In genomic region chr2:121575741-121576201, GRCm38 (mm10) we compare ENCODE assay signal across 14 mouse cellular contexts.
DNase-seq lines count a peak whose midpoint lies in the region; ATAC-seq and TF ChIP-seq lines count a peak whose summit lies in the region.
"Had no signal": no experiment of that assay in that cellular context is flagged by ENCODE, and none has a peak within 500 bp of the region (broad histone marks: within the 10 kb centered on the region; RNA-seq: fewer than 3 reads in every experiment).

No protein-coding gene starts in this region.

- no peak overlapping the region for H3K4me2 ChIP-seq in heart, embryonic 12.5 days
- H3K4me2 ChIP-seq in heart, embryonic 11.5 days, result no peak overlapping the region
- H3K4me2 ChIP-seq: liver, embryonic 13.5 days; midbrain, embryonic 12.5 days; neural tube, embryonic 13.5 days had no signal

- CTCF ChIA-PET in Patski (lab: Charles Lee), result no interaction called here

- 0 out of 2 replicates have a peak, but pooled peaks cover 7% of the 10 kb centered on the region for H3K27me3 ChIP-seq in heart, embryonic 12.5 days (replicated peaks)
- H3K27me3 ChIP-seq in heart, embryonic 11.5 days (ENCODE audit: control insufficient read depth, insufficient read depth, low read length), result no peaks in the 10 kb centered on the region
- no peaks in the 10 kb centered on the region for H3K27me3 ChIP-seq in Patski
- H3K27me3 ChIP-seq: liver, embryonic 13.5 days; midbrain, embryonic 12.5 days; neural tube, embryonic 13.5 days had no signal

- no peak for DNase-seq in Patski (ENCODE audit: low read depth, low spot score)
- DNase-seq in mesoderm, embryonic 11.5 days (ENCODE audit: low read depth, low spot score), result peak; percentile 54
- no peak for DNase-seq in yolk sac, embryonic 10.5 days (ENCODE audit: low spot score)
- DNase-seq in gastrocnemius, postnatal 10 days, result no peak
- DNase-seq: kidney, postnatal 10 days; liver, embryonic 13.5 days; right cerebral cortex, adult 18-20 months; thymus, postnatal 4 days had no signal

- H3K9me3 ChIP-seq in heart, embryonic 12.5 days (replicated peaks), result no peaks in the 10 kb centered on the region
- no peaks in the 10 kb centered on the region for H3K9me3 ChIP-seq in heart, embryonic 11.5 days (replicated peaks; ENCODE audit: control insufficient read depth, low read length)
- H3K9me3 ChIP-seq: G1E; liver, embryonic 13.5 days; midbrain, embryonic 12.5 days; neural tube, embryonic 13.5 days had no signal

- POLR2A ChIA-PET in Patski (lab: Charles Lee), result no interaction called here

- no peak for TF ChIP-seq CTCF in Patski (IDR thresholded peaks at IDR 0.05)
- no peak for TF ChIP-seq CTCF in embryonic fibroblast, embryonic 13.5 days (IDR thresholded peaks at IDR 0.05; ENCODE audit: borderline replicate concordance, insufficient read depth, low read length)

- H3K4me1 ChIP-seq in heart, embryonic 12.5 days (replicated peaks), result peaks cover 29% of the 10 kb centered on the region
- H3K4me1 ChIP-seq in heart, embryonic 11.5 days (ENCODE audit: control insufficient read depth, insufficient read depth, low read length), result peaks cover 13% of the 10 kb centered on the region; the same call in 1 of the 2 replicates
- H3K4me1 ChIP-seq in embryonic fibroblast, embryonic 13.5 days (ENCODE audit: control insufficient read depth, insufficient read depth, low read length), result peaks cover 8% of the 10 kb centered on the region; the same call in 1 of the 2 replicates
- H3K4me1 ChIP-seq: midbrain, embryonic 12.5 days had no signal

- H3K27ac ChIP-seq in heart, embryonic 12.5 days (ENCODE audit: poor library complexity, severe bottlenecking), result peak overlapping the region; percentile 16; the same call in 1 of the 2 replicates
- no peak overlapping the region for H3K27ac ChIP-seq in heart, embryonic 11.5 days (ENCODE audit: low read depth, low read length)
- H3K27ac ChIP-seq in embryonic fibroblast, embryonic 13.5 days (ENCODE audit: insufficient read depth, low read length), result peak overlapping the region; percentile 87
- H3K27ac ChIP-seq: liver, embryonic 13.5 days; midbrain, embryonic 12.5 days; neural tube, embryonic 13.5 days had no signal

- H3K36me3 ChIP-seq in heart, embryonic 12.5 days, result no peaks in the 10 kb centered on the region
- H3K36me3 ChIP-seq in heart, embryonic 11.5 days (ENCODE audit: control insufficient read depth, insufficient read depth, low read length), result no peaks in the 10 kb centered on the region
- H3K36me3 ChIP-seq: liver, embryonic 13.5 days had no signal

- 53% methylated on average over 8 of the region's 8 CpGs for WGBS in heart, embryonic 12.5 days
- 44% methylated on average over 8 of the region's 8 CpGs for WGBS in heart, embryonic 11.5 days (ENCODE audit: insufficient replicate concordance)

- TF ChIP-seq POLR2A in embryonic fibroblast, embryonic 13.5 days (IDR thresholded peaks at IDR 0.05; ENCODE audit: low read depth, low read length), result no peak

- no peak for ATAC-seq in heart, embryonic 12.5 days (ENCODE audit: insufficient number of reproducible peaks, low FRiP score)
- no peak for ATAC-seq in heart, embryonic 11.5 days (replicated peaks; ENCODE audit: insufficient number of reproducible peaks, low FRiP score, low TSS enrichment)
- peak; percentile 21 for ATAC-seq in Patski

- no peak overlapping the region for H3K9ac ChIP-seq in heart, embryonic 12.5 days
- H3K9ac ChIP-seq in heart, embryonic 11.5 days (ENCODE audit: low read depth, low read length), result no peak overlapping the region
- H3K9ac ChIP-seq: liver, embryonic 13.5 days; midbrain, embryonic 12.5 days; neural tube, embryonic 13.5 days had no signal

- in situ Hi-C loops in Patski (cut with MboI; ENCODE audit: low pct_unique_long_range_greater_than_20kb), result no loop called here

- H3K4me3 ChIP-seq in heart, embryonic 12.5 days, result no peak overlapping the region
- H3K4me3 ChIP-seq in heart, embryonic 11.5 days (ENCODE audit: low read depth, low read length), result no peak overlapping the region
- no peak overlapping the region for H3K4me3 ChIP-seq in embryonic fibroblast, embryonic 13.5 days (ENCODE audit: insufficient read depth, low read length)
- H3K4me3 ChIP-seq: liver, embryonic 13.5 days; midbrain, embryonic 12.5 days; neural tube, embryonic 13.5 days had no signal
